Mouse (Mus musculus) heart, adult 9 months (tissue): Measurements from ENCODE around the gene Acd.

Experiments used
- DNase-seq, 2 experiments: peaks; one replicate each; pipeline ENCODE4 v3.0.0; 2022; ENCODE audit warnings: low spot score in 2 of 2

Acd gene

DNA sequence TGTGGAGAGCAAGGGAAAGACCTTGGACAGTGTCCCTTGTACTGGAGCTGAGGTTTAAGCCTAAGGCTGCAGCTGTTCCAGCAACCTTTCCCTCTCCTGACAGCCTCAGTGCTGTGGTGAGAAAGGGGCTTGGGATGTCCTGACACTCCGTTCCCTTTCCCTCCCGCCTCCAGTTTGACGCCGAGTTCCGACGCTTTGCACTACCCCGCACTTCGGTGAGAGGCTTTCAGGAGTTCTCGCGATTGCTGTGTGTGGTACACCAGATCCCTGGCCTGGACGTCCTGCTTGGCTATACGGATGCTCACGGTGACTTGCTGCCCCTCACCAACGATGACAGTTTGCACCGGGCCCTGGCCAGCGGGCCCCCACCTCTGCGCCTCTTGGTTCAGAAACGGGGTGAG, 1.1 kb upstream of the Acd start:
- DNase-seq, result no peak

- no peak for DNase-seq
These were observed 336 bp downstream of the Acd start for GRCm38 (mm10) chr8:105700566-105700965.

DNA sequence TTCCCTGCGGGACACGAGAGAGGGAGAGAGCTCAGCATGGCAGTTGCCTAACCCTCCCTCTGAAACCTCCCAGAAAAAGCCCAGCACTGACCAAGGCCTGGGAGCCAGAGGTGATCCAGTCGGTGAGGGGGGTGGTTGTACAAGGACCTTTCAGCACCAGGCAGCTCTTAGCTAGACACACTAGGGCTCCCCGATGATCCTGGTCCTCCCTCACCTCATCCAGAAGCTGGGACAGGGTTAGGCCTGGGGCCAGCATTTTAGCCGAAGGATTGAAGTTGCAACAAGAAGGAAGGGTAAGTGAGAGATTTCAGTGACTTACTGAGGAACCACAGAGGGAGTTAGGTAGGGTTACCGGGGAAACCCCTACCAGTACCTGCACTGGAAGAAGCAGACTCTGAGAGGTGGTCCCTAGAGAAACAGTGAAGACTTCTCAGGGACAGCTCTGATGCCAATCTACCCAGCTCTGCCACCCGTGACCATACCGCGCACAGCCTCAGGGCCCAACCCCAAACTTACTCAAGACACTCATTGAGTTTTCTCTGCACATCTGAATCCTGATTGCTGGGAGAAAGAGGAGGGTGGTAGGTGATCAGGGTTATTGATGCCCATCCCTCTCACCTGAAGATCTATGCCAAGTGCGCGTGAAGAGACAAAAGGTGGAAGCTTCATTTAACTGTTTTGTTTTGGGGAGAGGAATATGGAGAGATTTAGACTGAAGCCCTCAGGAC, 1.2 kb downstream of the Acd start:
- no peak for DNase-seq

GRCm38 (mm10) chr8:105698734-105699133, 2.2 kb downstream of the Acd start:
- no peak for DNase-seq

DNA sequence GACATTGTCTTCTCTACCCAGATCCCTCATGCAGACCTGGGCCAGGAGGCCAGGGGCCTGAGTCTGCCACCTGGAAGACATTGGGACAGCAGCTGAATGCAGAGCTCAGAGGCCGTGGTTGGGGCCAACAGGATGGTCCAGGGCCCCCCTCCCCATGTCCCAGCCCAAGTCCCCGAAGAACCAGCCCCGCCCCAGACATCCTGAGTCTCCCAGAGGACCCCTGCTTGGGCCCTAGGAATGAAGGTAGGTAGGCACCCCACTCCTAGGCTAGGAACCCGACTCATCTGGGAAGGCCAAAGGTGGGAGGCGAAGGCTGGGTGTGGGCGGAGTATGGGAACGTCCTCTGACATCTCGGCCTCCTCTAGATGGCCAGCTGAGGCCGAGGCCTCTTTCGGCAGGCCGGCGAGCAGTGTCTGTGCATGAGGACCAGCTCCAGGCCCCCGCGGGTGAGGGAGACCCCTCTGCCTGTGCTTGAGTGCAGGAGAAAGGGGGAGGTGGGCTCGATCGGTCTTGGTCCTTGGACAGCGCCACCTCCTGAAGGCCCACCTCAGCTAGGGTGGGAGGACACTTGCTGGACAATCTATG, 3.6 kb downstream of the Acd start:
- DNase-seq, result no peak

GRCm38 (mm10) chr8:105695080-105695780, 5.7 kb downstream of the Acd start:
- no peak for DNase-seq

- DNase-seq, result no peak
These were observed 6.7 kb downstream of the Acd start for GRCm38 (mm10) chr8:105694051-105694799.

GRCm38 (mm10) chr8:105693648-105694047, 7.3 kb downstream of the Acd start:
- DNase-seq, result peak in 1 of 2 experiments; percentile 39

DNA sequence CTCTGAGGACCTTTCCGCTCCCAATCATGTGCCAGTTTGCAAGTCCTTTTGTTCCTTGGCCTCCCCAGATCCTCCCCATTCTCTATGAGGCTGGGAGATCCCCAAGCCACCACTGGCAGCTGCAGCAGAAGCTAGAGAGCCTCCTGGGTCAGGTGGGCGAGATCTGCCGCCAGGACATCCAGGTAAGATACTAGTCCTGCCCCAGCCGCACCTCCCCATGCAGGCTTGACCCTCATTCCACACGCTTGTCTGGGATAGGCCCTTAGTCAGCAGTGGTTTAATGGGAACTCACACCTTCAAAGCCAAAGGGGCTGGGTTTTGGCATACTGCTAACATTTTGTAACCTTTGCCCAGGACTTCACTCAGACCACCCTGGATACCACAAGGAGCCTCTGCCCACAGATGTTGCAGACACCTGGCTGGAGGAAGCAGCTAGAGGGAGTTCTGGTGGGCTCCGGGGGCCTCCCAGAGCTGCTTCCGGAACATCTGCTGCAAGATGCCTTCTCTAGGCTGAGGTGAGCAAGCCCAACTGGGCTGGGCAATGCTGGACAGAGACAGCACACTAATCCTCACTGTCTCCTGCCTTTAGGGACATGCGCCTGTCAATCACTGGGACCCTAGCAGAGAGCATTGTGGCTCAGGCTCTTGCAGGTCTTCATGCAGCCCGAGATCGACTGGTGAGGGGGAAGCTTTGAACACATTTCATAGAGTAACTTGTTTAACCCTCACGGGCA, 8.3 kb downstream of the Acd start:
- DNase-seq, result no peak

- no peak for DNase-seq
These were observed 9.9 kb downstream of the Acd start for GRCm38 (mm10) chr8:105690978-105691377.

- DNase-seq, result no peak
These were observed 10.9 kb downstream of the Acd start for GRCm38 (mm10) chr8:105689983-105690360.

GRCm38 (mm10) chr8:105689256-105689982, 11.5 kb downstream of the Acd start:
- no peak for DNase-seq

DNA sequence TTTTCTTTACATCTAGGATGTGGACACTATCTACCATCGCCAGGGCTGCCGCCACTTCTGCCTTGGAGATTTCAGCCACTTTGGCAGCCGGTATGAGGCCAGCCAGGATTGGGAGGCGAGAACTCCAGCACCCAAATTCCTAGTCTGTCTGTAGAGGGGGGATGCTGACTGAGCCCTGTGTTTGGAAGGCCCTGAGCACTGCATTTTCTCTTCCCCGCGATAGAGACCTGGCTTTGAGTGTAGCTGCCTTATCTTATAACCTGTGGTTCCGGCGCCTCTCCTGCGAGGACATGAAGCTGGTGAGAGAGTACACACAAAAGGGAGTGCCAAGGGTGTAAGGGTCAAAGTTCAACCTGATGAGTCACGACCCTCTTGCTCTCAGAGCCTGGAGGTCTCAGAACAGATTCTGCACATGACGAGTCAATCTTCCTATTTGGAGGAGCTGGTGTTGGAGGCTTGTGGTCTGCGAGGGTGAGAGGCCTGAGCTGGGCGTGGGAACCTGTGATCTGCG, 12.6 kb downstream of the Acd start:
- DNase-seq, result no peak

DNA sequence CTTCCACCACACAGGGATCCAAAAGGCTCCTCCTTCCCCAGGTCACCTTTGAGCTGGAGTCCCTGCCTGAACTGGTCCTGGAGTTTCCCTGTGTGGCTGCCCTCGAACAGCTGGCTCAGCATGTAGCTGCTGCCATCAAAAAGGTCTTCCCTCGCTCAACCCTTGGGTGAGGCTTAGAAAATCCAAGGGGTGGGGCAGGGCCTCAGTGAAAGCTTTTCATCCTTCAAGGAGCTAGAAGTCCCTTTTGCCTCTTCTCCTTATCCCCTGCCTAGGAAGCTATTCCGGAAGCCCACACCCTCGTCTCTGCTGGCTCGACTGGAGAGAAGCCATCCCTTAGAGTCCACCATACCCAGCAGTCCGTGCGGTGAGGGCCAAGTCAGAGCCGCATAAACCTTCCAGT, 13.4 kb downstream of the Acd start:
- no peak for DNase-seq

- DNase-seq, result no peak
These were observed 14.4 kb downstream of the Acd start for GRCm38 (mm10) chr8:105686551-105686950.

DNA sequence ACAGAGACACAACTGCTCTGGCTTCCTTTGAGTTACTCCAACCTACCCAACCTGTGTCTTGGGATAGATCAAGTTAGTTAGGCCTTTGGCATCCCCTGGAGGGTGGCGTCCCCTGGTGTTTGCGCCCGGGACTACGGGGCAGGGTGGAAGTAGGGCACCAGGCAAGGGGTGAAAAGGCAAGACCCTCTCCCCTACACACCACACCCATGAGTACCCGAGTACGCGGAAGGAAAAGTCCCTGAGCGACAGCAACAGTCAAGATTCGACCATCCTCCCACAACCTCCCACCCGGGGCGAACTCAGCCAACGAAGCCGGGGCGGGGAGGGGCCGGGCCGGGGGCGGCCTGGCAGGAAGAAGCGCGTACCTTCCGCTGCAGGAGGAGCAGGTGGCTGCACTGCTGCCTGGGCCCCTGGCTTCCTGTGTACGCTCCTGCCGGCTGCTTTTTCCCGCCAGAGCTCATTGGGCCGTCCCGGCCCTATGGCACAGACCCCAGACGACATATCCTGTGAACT, 15.1 kb downstream of the Acd start, which contains the start of gene Carmil2:
TSS of gene Carmil2 (plus strand) at position 479 of the 513 bp plus-strand sequence.
- DNase-seq, result peak in 1 of 2 experiments; percentile 54

DNA sequence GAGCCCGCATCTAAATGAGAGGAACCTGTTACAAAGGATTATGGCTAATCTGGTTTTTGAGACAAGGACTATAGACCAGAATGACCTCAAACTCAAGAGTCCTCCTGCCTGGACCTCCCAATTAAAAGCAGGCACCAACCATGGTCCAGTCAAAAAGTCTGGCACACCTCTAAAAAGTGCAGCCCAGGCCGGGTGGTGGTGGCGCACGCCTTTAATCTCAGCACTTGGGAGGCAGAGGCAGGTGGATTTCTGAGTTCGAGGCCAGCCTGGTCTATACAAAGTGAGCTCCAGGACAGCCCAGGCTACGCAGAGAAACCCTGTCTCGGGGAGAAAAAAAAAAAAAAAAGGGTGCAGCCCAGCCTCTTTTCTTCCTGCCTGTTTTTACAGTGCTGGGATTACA, 15.6 kb downstream of the Acd start:
- no peak for DNase-seq

- DNase-seq, result no peak
These were observed 23.0 kb downstream of the Acd start for GRCm38 (mm10) chr8:105677891-105678290.

DNA sequence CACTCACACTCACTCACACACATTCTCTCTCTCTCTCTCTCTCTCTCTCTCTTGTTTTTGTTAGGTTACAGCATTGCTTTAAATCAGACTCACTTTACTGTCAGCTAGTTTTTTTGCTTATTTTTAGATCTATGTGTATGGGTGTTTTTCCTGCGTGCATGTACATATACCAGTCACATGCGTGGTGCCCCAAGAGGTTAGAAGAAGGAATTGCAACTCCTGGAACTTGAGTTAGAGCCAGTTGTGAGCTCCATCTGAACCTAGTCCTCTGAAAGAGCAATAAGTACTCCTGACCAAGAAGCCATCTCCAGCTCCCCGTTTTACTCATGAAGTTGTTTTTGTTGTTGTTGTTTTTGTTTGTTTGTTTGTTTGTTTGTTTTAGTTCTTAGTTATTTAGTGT, 39.7 kb downstream of the Acd start:
- no peak for DNase-seq

GRCm38 (mm10) chr8:105657641-105658040, 43.3 kb downstream of the Acd start:
- DNase-seq, result no peak
